Mouse (Mus musculus) bone marrow macrophage, adult 2 months (primary cell): ENCODE results near the gene Smg6.

Source experiments
- CTCF ChIP-seq: IDR thresholded peaks from 2 replicates; pipeline ENCODE4 v1.5.1; 2012; ENCODE audit warnings: low read depth, mild to moderate bottlenecking, low read length, moderate library complexity
- POLR2A ChIP-seq: IDR thresholded peaks from 2 replicates; pipeline ENCODE4 v1.6.1; 2012; ENCODE audit warnings: mild to moderate bottlenecking, low read depth, low read length, borderline replicate concordance

DNA sequence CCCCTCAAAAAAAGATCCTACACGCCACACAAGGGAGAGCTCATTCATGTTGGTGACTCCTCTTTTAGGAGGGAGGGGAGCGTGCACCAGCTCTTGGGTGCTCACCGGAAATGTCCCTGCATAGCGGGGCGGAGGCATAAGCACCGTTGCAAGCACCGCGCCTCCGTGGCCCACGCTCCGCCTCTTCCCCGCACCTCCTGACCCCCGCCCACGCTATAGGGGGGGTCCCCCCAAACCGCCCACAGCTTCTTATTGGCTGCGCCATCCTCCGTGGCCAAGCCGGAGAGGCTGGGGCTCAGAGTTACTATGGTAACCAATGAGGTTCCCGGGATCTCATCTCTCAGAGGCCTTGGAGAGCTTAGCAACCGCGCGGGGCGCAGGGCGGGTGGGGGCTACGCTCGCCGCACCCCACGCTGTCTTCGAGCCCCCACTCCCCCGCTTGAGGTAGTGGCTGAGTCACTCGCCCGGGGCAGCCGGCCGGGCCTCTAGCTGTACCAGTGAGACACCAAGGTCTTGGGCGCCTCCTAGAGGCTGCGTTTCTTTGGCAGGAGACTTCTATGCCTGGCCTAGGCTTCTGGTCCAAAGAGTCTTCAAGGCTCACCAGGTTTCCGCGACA is 244.6 kb downstream of the Smg6 start:
- peak; percentile 75; the same call in 1 of the 2 replicates for TF ChIP-seq CTCF
- no peak for TF ChIP-seq POLR2A
